27 mouse cellular contexts compared by ENCODE assay signal in the genomic region with DNA sequence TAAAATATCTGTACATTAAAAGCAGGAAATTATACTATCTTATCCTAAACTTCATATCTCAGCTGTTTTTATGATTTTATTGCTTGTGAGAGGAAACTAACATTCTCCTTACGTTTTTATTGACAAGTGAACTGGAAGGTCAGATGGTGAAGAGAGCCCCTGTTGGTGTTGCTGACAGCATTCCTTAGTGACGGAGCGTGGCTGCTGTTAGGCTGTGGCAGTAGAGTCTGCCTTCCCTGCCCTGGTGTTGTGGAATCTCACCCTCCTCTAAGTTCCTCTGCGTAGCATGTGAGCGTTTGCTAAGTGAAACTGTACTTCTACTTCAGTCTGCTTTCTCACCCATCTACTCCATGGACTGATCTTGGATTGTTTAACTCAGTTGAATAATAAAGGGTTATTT. TPM values are rescaled to one million over a fixed set of nuclear protein-coding genes. Genes with fewer than 3 reads are reported as not detected.
"Had no signal": no experiment of that assay in that cellular context is flagged by ENCODE, and none has a peak within 500 bp of the region (broad histone marks: within the 10 kb centered on the region; RNA-seq: fewer than 3 reads in every experiment).

No protein-coding gene starts in this region.

- H3K4me2 ChIP-seq: kidney, embryonic 15.5 days; limb, embryonic 13.5 days; liver, embryonic 13.5 days; midbrain, embryonic 13.5 days; neural tube, embryonic 13.5 days; stomach, embryonic 15.5 days had no signal

- DNase-seq: kidney, adult 8-10 months; kidney, postnatal 10 days; kidney, postnatal 36 days; liver; liver, embryonic 13.5 days; lung, adult 2 months; lung, postnatal 14 days; lung, postnatal 4 days; retina, postnatal 1 day; right cerebral cortex, postnatal 25 days; spleen, adult 18-20 months; thymus, postnatal 25 days had no signal

- H3K4me1 ChIP-seq: kidney, embryonic 15.5 days; limb, embryonic 10.5 days; limb, embryonic 13.5 days; midbrain, embryonic 10.5 days; midbrain, embryonic 13.5 days; neural tube, embryonic 13.5 days; stomach, embryonic 15.5 days had no signal

- H3K27ac ChIP-seq: kidney, embryonic 15.5 days; limb, embryonic 10.5 days; limb, embryonic 13.5 days; liver, embryonic 13.5 days; midbrain, embryonic 10.5 days; midbrain, embryonic 13.5 days; neural tube, embryonic 13.5 days; stomach, embryonic 15.5 days had no signal

- H3K9ac ChIP-seq: kidney, embryonic 15.5 days; limb, embryonic 13.5 days; liver, embryonic 13.5 days; midbrain, embryonic 13.5 days; neural tube, embryonic 13.5 days; stomach, embryonic 15.5 days had no signal

- H3K27me3 ChIP-seq: kidney, embryonic 15.5 days; limb, embryonic 13.5 days; liver, embryonic 13.5 days; midbrain, embryonic 13.5 days; neural tube, embryonic 13.5 days; stomach, embryonic 15.5 days had no signal

- H3K4me3 ChIP-seq: kidney, embryonic 15.5 days; limb, embryonic 10.5 days; limb, embryonic 13.5 days; liver, embryonic 13.5 days; midbrain, embryonic 10.5 days; midbrain, embryonic 13.5 days; myocyte; neural tube, embryonic 13.5 days; stomach, embryonic 15.5 days had no signal

- ATAC-seq: midbrain, embryonic 13.5 days; midbrain, embryonic 16.5 days had no signal

- H3K9me3 ChIP-seq: kidney, embryonic 15.5 days; limb, embryonic 10.5 days; limb, embryonic 13.5 days; liver, embryonic 13.5 days; midbrain, embryonic 10.5 days; midbrain, embryonic 13.5 days; neural tube, embryonic 13.5 days; stomach, embryonic 15.5 days had no signal

RNA-seq across cellular contexts. Expression of gene Kif28, which starts 58.3 kb away (rescaled TPM):
- total RNA-seq: megakaryocyte progenitor cell, adult 5-6 weeks; monocyte, adult 5-6 weeks; neutrophil, adult 5-6 weeks had no signal
- polyA plus RNA-seq: kidney, embryonic 15.5 days; limb, embryonic 13.5 days; liver, embryonic 13.5 days; liver, embryonic 16.5 days; lung, embryonic 16.5 days; midbrain, embryonic 16.5 days; neural tube, embryonic 13.5 days; thymus, postnatal 0 days had no signal
